Mouse (Mus musculus) NIH3T3 (cell line): ENCODE results near the gene Mustn1.

Source experiments
- DNase-seq: peaks from one replicate; pipeline ENCODE4 v3.0.0-alpha.2; 2012; ENCODE audit warnings: low read depth

Gene Mustn1

GRCm38 (mm10) chr14:30880251-30880650 is 1.3 kb downstream of the Mustn1 start:
- DNase-seq = no peak

- DNase-seq = peak; percentile 76
Measured at GRCm38 (mm10) chr14:30880811-30881717, 2.1 kb downstream of the Mustn1 start.

GRCm38 (mm10) chr14:30881718-30882108 is 2.7 kb downstream of the Mustn1 start:
- no peak for DNase-seq

- DNase-seq = peak; percentile 53
Measured at GRCm38 (mm10) chr14:30885298-30885697, 6.3 kb downstream of the Mustn1 start.

GRCm38 (mm10) chr14:30886204-30886603 is 7.2 kb downstream of the Mustn1 start, which contains the start of gene Itih4:
Gene Itih4 (plus strand): TSS chr14:30886476.
- no peak for DNase-seq

- peak; percentile 83 for DNase-seq
Measured at GRCm38 (mm10) chr14:30888271-30888732, 9.3 kb downstream of the Mustn1 start.

GRCm38 (mm10) chr14:30899972-30900371 is 21.0 kb downstream of the Mustn1 start:
- DNase-seq = no peak

GRCm38 (mm10) chr14:30902628-30903027 is 23.6 kb downstream of the Mustn1 start:
- DNase-seq = no peak

GRCm38 (mm10) chr14:30903036-30903435 is 24.0 kb downstream of the Mustn1 start:
- DNase-seq = peak; percentile 49

GRCm38 (mm10) chr14:30904307-30904706 is 25.3 kb downstream of the Mustn1 start:
- DNase-seq = peak; percentile 92

GRCm38 (mm10) chr14:30906001-30906400 is 27.0 kb downstream of the Mustn1 start:
- no peak for DNase-seq

- DNase-seq = peak; percentile 78
Measured at GRCm38 (mm10) chr14:30907814-30908265, 28.8 kb downstream of the Mustn1 start.

GRCm38 (mm10) chr14:30911141-30911540 is 32.1 kb downstream of the Mustn1 start:
- DNase-seq = peak; percentile 62

GRCm38 (mm10) chr14:30912641-30913040 is 33.6 kb downstream of the Mustn1 start:
- no peak for DNase-seq

GRCm38 (mm10) chr14:30913404-30913803 is 34.4 kb downstream of the Mustn1 start:
- no peak for DNase-seq

- DNase-seq = peak; percentile 82
Measured at GRCm38 (mm10) chr14:30916516-30916915, 37.5 kb downstream of the Mustn1 start.

- DNase-seq = no peak
Measured at GRCm38 (mm10) chr14:30922053-30922670, 43.2 kb downstream of the Mustn1 start.

- DNase-seq = no peak
Measured at GRCm38 (mm10) chr14:30923375-30924105, 44.5 kb downstream of the Mustn1 start, which contains the start of gene Itih3. Gene Itih3 (minus strand): TSS chr14:30923760.

- DNase-seq = no peak
Measured at GRCm38 (mm10) chr14:30925492-30925891, 46.5 kb downstream of the Mustn1 start.

- peak; percentile 15 for DNase-seq
Measured at GRCm38 (mm10) chr14:30930386-30930785, 51.4 kb downstream of the Mustn1 start.
